30 mouse cellular contexts compared by ENCODE assay signal in genomic region chr4:103027745-103028144, GRCm38 (mm10). TPM values are rescaled to one million over a fixed set of nuclear protein-coding genes. Genes with fewer than 3 reads are reported as not detected.
"Had no signal": no experiment of that assay in that cellular context is flagged by ENCODE, and none has a peak within 500 bp of the region (broad histone marks: within the 10 kb centered on the region; RNA-seq: fewer than 3 reads in every experiment).

No protein-coding gene starts in this region.

- H3K9ac ChIP-seq: forebrain, postnatal 0 days; heart, embryonic 15.5 days; hindbrain, embryonic 13.5 days; hindbrain, embryonic 15.5 days; limb, embryonic 12.5 days; limb, embryonic 15.5 days; liver, embryonic 12.5 days; liver, embryonic 14.5 days had no signal

- DNase-seq: forebrain, postnatal 0 days; gastrocnemius, postnatal 14 days; gastrocnemius, postnatal 36 days; heart, adult 11 months; heart, adult 2 months; heart, postnatal 14 days; heart, postnatal 36 days; kidney, adult 11 months; kidney, adult 8-10 months; kidney, postnatal 36 days; layer of hippocampus, adult 9-11 months; layer of hippocampus, postnatal 36 days; left cerebral cortex, postnatal 4 days had no signal

- H3K27ac ChIP-seq: heart, adult 2 months; heart, embryonic 15.5 days; hindbrain, embryonic 13.5 days; hindbrain, embryonic 15.5 days; hindbrain, postnatal 0 days; kidney, postnatal 0 days; limb, embryonic 12.5 days; limb, embryonic 15.5 days; liver, embryonic 12.5 days; liver, embryonic 14.5 days had no signal

- H3K27me3 ChIP-seq: heart, embryonic 15.5 days; hindbrain, embryonic 13.5 days; hindbrain, embryonic 15.5 days; limb, embryonic 12.5 days; limb, embryonic 15.5 days; liver, embryonic 12.5 days had no signal

- ATAC-seq: forebrain, postnatal 0 days; hindbrain, postnatal 0 days; intestine, embryonic 16.5 days; liver, embryonic 12.5 days had no signal

- H3K4me3 ChIP-seq: heart, adult 2 months; heart, embryonic 15.5 days; hindbrain, embryonic 13.5 days; hindbrain, embryonic 15.5 days; limb, embryonic 12.5 days; limb, embryonic 15.5 days; liver, embryonic 12.5 days had no signal

- H3K36me3 ChIP-seq: heart, embryonic 15.5 days; hindbrain, embryonic 13.5 days; hindbrain, embryonic 15.5 days; limb, embryonic 12.5 days; limb, embryonic 15.5 days; liver, embryonic 12.5 days had no signal

- H3K4me2 ChIP-seq: heart, embryonic 11.5 days; heart, embryonic 15.5 days; hindbrain, embryonic 13.5 days; hindbrain, embryonic 15.5 days; limb, embryonic 12.5 days; limb, embryonic 15.5 days; liver, embryonic 12.5 days had no signal

- H3K4me1 ChIP-seq: heart, embryonic 15.5 days; hindbrain, embryonic 13.5 days; hindbrain, embryonic 15.5 days; limb, embryonic 15.5 days; liver, embryonic 12.5 days had no signal

- H3K9me3 ChIP-seq: heart, embryonic 15.5 days; hindbrain, embryonic 13.5 days; hindbrain, embryonic 15.5 days; limb, embryonic 12.5 days; limb, embryonic 15.5 days; liver, embryonic 12.5 days had no signal

RNA-seq across cellular contexts. Expression of gene Insl5, which starts 1.1 kb away (rescaled TPM):
- polyA plus RNA-seq: forebrain, postnatal 0 days; gonadal fat pad, adult 2 months; heart, adult 2 months; heart, embryonic 15.5 days; heart, postnatal 0 days; hindbrain, embryonic 13.5 days; hindbrain, postnatal 0 days; intestine, embryonic 14.5 days; kidney, postnatal 0 days; limb, embryonic 12.5 days; limb, embryonic 15.5 days; liver, adult 2 months; liver, embryonic 12.5 days; liver, embryonic 14.5 days; liver, embryonic 16.5 days had no signal

RNA-seq across cellular contexts. Expression of gene Tctex1d1, which starts 49.3 kb away (rescaled TPM):
- polyA plus RNA-seq: heart, embryonic 11.5 days; heart, embryonic 15.5 days; heart, postnatal 0 days; large intestine, adult 2 months; limb, embryonic 15.5 days; liver, adult 2 months had no signal
